Mouse (Mus musculus) myocyte (in vitro differentiated cells): ENCODE data around the gene Fer1l4.

Source experiments
- CEBPB ChIP-seq: IDR thresholded peaks from 2 replicates; pipeline ENCODE4 v1.6.1; 2011; ENCODE audit warnings: mild to moderate bottlenecking, moderate library complexity; ENCODE audit not compliant: poor library complexity, insufficient read depth, severe bottlenecking
- E2F4 ChIP-seq: IDR thresholded peaks from one replicate; pipeline ENCODE4 v1.6.1; 2011; ENCODE audit warnings: mild to moderate bottlenecking, control low read depth, moderate library complexity; ENCODE audit not compliant: insufficient read depth
- MAX ChIP-seq: IDR thresholded peaks from one replicate; pipeline ENCODE4 v1.6.1; 2011; ENCODE audit warnings: low read depth, mild to moderate bottlenecking, control low read depth
- MYOD1 ChIP-seq, 3 experiments: IDR thresholded peaks; one replicate each; pipeline ENCODE4 v1.6.1; 2011; ENCODE audit warnings: control low read depth in 2 of 3, low read depth in 2 of 3, mild to moderate bottlenecking in 2 of 3, moderate library complexity in 1 of 3; ENCODE audit not compliant: insufficient read length in 2 of 3, control insufficient read depth in 1 of 3
- MYOG ChIP-seq, 3 experiments: IDR thresholded peaks; one replicate each; pipeline ENCODE4 v1.6.1; 2011; ENCODE audit warnings: control low read depth in 2 of 3, low read depth in 2 of 3, mild to moderate bottlenecking in 2 of 3; ENCODE audit not compliant: insufficient read length in 2 of 3, control insufficient read depth in 1 of 3, insufficient read depth in 1 of 3
- POLR2A ChIP-seq: IDR thresholded peaks from one replicate; pipeline ENCODE4 v1.6.1; 2011; ENCODE audit warnings: low read depth, mild to moderate bottlenecking, control low read depth, moderate library complexity; ENCODE audit not compliant: insufficient read length
- POLR2AphosphoS2 ChIP-seq: IDR thresholded peaks from one replicate; pipeline ENCODE4 v1.6.1; 2011; ENCODE audit warnings: low read depth, control low read depth; ENCODE audit not compliant: insufficient read length
- REST ChIP-seq: IDR thresholded peaks from one replicate; pipeline ENCODE4 v1.6.1; 2011; ENCODE audit warnings: mild to moderate bottlenecking, control low read depth, moderate library complexity; ENCODE audit not compliant: insufficient read depth, insufficient read length
- SRF ChIP-seq: IDR thresholded peaks from one replicate; pipeline ENCODE4 v1.6.1; 2011; ENCODE audit warnings: low read depth; ENCODE audit not compliant: control insufficient read depth, insufficient read length
- TCF12 ChIP-seq: IDR thresholded peaks from one replicate; pipeline ENCODE4 v1.6.1; 2011; ENCODE audit warnings: mild to moderate bottlenecking, control low read depth; ENCODE audit not compliant: poor library complexity, insufficient read depth, severe bottlenecking
- USF1 ChIP-seq: IDR thresholded peaks from one replicate; pipeline ENCODE4 v1.6.1; 2011; ENCODE audit warnings: low read depth, mild to moderate bottlenecking, control low read depth, moderate library complexity

DNA sequence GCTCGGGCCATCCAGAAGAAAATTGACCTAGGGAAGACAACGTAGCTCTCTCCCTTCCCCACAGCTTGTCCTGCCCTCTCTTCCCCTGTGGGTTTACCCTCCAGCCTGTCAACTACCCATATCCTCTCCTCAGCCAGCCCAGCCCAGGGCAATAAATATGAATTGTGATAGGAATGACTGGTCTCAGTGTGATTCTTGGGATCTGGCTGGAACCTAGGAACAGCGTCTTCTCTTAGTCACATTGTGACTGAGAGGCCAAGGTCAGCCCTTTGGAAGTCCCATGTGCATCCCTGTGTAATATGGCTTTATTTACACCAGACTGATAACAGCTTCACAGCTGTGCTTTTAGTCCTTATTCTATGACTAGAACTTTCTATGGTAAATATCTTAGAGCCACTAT, 34.6 kb downstream of the Fer1l4 start:
- TF ChIP-seq REST = no peak
- no peak for TF ChIP-seq POLR2A
- TF ChIP-seq POLR2AphosphoS2 = no peak
- TF ChIP-seq TCF12 = no peak
- no peak for TF ChIP-seq USF1
- TF ChIP-seq CEBPB = no peak
- no peak for TF ChIP-seq MAX
- no peak for TF ChIP-seq SRF
- no peak for TF ChIP-seq E2F4
- TF ChIP-seq MYOG (IDR thresholded peaks at IDR 0.05; ENCODE audit: control insufficient read depth in 1 of 3, insufficient read depth in 1 of 3, insufficient read length in 2 of 3, low read depth in 2 of 3) = no peak
- no peak for TF ChIP-seq MYOD1 (IDR thresholded peaks at IDR 0.05; ENCODE audit: control insufficient read depth in 1 of 3, insufficient read length in 2 of 3, low read depth in 2 of 3)
